Mouse (Mus musculus): ENCODE results near the gene Tex29. TPM values are rescaled to one million over a fixed set of nuclear protein-coding genes. Genes with fewer than 3 reads are reported as not detected.
A peak's percentile ranks its signal among the peaks of the same experiment; 100 is the strongest.
"Not testable (repeated sequence)": the region's sequence is repeated elsewhere in the genome, so short reads cannot be mapped to it uniquely, and the experiment has no call there.

The Tex29 gene
- total RNA-seq, 2 experiments from 2014 or later, result not detected

DNA sequence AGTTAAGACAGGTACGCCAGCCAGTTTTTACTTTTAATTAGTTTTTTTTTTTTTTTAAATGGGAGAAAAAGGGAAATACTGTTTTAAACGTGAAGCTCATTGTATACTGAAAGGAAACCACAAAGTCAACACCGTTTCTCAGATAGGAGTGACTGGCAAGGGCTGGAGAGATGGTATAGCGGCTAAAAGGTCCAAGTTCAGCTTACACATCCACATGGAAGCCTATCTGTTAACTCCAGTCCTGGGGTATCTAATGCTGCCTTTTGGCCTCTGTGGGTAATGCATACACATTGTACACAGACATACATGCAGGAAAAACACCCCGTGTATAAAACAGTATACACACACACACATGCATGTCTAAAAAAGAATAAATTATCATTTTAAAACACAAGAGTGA lies 8.3 kb upstream of the Tex29 start:
- no peak for DNase-seq

DNA sequence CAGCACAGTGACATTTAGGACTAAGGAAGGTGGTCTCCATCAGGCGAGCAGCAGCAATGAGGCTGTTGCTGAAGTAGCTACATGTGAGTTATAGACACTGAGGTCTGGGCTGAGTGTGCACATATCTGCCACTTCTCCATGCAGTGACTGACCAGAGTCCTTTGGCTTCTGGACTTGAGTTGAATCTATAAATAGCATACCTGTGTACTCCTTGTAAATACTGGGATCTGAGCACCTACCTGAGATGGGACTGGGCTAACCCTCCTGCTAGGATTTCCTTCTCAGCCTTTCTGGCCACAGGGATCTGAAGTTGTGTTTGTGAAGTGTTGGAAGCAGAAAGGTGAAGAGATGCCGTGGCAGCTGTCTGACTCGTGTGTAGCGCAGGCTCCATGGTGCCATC lies 7.1 kb upstream of the Tex29 start:
- DNase-seq, result no peak

DNA sequence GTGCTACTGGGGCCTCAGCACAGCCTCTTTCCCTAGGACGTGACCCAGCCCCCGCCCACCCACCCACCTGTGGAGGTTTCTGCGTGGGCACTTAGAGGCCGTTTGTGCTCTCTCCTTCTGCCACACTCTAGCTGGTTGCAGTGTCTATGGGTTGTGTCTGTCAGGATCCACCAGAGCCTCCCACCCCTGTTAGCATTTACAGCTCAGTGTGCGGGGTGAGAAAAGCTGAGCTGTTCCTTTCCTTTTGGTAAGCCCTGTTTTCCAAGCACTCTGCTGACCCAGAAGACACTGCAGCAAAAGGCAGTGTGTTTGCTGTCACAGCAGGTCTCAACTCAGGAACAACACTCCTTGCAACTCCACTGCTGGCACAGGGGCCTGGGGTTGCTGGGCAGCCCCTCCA lies 6.1 kb upstream of the Tex29 start:
- no peak for DNase-seq

DNA sequence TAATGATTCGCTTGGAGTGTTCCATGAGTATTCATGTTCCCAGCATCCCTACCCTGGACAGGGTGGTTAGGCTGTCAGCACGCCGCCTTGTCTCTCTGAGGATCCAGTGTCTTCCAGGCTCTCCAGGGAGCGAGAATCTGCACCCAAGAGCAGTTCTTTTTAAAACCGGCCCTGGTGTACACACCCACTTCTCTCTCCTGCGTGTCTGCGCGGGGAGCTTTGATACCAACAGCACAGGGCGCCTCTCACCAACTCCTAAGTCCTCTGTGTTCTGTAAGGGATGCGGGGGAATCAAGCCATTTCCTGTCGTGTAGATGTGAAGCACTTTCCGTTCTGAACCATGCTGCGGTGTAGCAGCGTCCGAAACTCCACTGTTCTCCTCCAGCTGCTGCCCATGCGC lies 5.6 kb upstream of the Tex29 start:
- DNase-seq, result no peak

DNA sequence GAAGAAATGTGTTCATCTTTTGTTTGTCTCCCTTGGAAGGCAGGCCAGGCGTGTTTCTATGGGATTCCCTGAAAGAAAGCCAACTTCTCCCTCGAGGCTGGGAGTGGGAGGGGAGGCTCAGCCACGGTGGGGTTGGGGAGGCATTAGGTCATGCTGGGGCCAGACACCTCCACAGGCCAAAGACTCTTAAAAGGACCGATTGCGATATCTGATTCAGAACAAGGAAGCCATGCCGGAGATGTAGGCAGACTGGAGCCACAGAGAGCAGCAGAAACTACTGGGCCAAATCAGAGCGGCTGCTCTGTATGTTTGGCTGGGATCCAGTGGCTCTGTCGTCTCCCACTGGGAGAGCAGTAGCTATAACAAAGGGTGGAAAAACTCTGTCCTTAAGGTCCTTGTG lies 1.3 kb downstream of the Tex29 start:
- no peak for DNase-seq

DNA sequence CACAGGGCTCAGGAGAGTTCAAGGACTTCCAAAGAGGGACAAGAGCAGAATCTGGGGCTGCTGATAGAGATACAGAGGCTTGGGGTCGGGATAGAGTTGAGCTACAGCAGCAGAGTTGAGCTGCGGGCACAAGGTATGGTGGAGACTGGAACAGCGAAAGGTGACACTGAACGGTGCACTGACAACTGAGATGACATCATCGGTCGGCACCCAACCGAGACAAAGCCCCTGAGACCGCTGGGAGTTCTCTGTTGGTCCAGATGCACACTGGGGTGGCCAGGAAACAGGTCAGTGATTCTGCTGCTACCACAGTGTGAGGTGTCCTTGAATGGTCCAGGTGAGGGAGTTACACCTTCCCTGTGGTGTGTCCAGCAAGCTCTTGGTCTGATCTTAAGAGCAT lies 2.5 kb downstream of the Tex29 start:
- DNase-seq, result no peak

DNA sequence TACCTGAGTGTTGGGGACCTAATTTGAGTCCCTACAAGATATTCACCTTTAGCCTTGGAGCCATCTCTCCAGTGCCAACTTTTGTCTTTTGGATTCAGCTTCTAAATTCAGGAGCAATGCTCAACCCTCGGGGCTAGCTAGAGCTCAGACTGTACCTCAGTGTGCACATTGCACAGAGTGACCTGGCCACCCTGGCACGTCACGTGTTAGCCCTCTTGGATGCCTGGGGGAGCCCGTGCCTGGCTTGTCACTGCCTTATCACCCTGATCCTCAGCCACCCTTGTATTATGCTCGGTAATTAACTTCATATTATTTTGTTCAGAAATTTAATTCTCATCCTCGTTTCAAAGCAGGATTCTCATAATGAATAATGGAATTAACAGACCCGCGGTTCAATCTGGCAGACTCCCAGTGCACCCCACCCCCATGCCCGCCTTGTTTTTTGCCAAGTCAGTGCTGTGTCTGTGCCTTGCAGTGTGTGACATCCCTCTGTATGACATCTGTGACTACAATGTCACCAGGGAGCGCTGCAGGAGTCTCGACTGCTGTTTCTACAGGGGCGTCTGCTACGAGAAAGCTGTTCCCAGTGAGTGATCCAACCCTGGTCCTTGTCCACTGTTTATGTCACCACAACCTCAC lies 3.5 kb downstream of the Tex29 start:
- no peak for DNase-seq

DNA sequence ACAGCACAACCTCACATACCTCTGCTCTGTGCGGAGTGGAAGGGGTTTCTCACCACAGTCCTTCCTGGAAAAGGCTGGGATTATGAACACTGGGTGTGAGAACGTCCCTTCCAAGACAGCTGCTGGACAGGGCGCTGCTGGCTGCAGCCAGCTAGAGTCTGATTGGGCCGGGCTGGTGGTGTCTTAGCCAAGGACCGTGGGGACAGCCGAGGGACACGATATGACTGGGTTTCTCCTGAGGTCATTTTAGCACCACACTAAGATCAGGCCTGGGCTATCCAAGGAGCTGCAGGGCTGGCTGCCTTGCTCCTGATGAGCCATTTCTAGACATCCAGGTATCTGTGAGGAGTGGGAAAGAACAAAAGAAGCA lies 4.0 kb downstream of the Tex29 start:
- no peak for DNase-seq

DNA sequence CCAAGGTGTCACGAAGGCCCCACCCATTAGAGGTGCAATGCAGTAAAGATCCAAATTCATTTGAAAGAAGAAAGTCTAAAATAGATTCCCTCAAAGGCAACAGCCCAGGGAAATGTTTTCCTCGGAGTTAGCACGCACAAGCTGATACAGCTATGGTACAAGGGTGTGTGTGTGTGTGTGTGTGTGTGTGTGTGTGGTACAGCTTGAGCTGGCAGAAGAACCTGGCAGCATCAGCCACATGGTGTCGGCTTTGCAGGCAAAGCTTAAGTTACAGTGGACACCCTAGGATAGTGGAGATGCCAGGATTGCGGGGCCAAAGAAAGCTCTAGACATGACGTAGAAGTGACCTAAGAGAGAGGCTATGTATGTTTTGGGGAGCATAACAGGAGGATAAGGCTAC lies 6.5 kb downstream of the Tex29 start:
- DNase-seq, result peak; percentile 28

DNA sequence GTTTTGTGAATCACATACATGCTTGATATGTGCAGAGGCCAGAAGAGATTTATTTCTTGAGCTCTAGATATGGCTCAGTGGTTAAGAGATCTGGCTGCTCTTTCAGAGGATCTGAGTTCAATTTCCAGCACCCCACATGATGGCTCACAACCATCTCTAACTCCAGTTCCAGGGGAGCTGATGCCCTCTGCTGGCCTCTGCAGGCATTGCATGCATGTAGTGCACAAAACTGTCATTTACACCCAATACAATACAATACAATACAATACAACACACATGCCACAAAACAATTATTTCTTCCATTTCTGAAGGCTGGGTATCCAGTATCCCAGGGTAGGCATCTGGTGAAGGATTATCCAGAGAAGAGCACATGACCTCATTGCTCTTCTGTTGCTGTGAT lies 27.6 kb downstream of the Tex29 start:
- no peak for DNase-seq

DNA sequence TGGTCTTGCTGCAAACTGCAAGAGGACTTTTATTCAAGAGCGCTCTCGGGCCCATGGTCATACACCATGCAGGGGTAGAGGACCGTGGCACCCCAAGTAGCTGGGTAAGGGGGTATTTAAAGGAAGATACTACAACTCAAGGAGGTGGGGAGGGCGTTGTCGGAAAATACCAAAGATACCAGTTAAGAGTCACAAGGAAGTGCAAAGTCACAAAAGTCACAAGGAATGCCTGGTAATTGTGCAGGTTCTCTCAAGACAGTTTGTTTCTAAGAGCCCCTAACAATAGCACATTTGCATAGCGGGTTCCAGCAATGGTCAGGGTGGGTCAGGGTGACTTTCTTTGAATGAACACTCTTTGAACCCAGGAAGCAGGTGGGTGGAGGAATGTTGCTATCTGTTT lies 34.0 kb downstream of the Tex29 start:
- not testable (repeated sequence) for DNase-seq

DNA sequence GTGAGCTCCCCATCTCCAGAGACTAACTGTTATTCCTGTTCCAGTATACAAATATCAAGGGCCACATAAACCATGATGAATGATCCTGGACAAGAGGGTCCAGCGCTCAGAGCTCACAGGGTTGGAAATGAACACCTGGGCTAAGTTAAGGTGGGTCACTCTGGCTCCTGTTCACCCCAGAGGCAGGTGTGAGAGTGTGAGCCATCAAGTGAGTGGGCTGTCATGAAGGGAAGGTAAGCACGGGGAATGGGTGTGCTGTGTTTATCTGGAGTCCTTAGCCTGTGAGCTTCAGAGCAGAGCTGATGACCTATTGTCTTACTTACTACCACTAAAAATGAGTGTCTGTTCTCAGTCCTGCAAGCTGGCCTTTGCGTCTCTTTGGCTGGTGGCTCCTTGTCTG lies 44.4 kb downstream of the Tex29 start:
- no peak for DNase-seq

DNA sequence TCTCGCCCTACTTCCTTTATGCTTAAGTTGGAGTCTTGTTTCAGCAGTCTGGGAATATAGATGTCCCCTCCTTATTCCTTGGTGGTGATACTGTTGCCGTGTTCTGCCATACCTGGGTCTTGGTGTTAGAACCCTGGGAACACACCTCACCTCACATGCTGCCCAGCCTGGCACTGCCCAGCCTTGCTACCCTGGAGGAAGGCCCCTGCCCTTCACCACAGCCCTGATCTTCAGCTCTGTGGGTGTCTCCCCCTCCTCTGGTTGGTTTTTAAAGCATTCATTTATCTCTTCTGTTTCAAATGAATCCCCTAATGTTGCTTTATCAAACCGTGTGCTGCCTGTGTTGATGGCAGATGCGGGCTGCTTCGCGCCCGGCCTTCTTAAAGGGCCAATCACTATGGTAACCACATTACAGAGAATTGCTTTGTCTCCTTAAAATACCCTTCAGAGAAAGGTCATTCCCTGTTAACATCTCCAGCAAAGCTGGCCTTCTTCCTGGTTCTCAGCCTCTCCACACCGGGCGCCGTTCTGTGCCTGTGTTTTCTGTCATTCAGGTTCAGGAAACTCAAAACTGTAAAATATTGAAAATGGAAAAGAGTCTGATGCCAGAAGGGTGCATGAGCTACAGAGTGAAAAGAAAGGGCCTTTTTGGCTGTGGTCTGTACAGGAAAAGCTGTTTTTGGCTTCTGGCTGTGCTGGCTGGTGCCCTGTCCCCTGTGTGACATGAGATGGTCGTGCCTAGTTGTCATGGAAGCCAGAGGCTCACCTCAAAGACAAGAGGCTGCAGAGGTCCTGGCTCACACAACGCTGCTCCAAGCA lies 45.8 kb downstream of the Tex29 start:
- DNase-seq, result no peak

DNA sequence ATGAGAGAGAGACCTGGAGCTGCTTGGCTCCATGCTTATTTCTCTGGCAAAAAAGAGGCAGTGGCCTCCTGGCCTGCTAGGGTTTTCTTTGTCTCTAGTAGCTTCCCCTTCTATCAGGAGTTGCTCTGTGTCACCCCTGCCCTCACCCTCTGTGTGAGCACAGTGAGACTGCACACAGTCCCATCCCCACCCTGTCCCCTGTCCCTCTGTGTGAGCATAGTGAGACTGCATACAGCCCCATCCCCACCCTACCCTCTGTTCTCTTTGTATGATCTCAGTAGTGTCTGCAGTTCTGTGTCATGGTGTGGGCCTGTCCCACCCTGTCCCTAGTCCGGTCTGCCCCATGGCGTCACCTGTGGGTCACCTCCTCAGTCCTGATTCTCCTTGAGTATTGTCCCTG lies 46.5 kb downstream of the Tex29 start:
- DNase-seq, result no peak

DNA sequence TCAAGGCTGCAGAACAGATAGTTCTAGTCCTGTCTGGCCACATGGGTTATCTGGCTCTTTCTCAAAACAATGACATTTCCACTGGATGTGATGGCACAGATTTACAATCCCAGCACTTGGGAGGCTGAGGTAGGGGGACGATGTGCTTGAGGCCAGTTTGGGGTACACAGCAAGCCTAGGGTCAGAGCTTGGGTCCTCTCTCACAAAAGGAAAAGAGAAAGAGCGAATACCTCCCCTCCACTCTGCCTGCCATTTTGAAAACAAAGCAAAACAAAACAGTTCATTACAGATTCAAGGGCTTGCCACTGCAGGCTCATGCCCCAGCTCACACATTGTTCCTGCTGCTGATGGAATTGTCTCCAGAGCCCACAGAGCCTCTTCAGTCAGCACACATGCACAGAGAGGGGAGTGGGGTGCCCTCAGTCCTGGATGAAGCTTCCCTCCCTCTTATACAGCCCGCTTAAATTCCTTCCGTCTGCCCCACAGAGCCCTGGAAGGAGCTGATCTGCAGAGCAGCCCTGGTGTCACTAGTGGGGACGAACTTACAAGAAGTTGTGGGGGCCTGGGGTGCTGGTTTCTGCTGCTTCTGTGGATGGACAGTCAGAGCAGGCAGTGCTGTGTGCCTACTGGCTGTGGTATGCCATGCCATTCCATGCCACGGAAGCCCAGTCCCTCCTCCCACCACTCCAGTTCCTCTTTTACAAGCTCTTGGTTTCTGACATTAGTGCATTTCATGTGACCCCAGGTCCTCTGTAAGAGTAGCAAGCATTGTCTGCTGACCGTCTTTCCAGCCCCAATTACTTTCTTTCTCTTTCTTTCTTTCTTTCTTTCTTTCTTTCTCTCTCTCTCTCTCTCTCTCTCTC lies 49.1 kb downstream of the Tex29 start:
- DNase-seq, result no peak

DNA sequence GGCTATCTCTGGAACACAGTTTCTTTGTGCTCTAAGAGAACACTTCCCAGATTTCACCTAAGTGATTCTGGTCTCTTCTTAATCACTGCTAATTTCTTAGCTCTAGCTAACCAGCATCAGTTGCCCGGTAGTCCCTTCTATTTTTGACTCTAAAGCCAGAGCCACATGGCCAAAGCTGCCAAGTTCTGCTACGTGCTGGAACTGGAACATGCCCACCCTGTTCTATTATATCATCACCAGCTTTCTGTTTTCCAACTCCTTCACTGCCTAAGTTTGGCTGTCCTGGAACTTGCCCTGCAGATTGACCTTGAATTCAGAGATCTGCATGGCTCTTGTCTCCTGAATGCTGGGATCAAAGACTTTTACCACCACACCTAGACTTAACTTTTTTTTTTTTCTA lies 52.5 kb downstream of the Tex29 start:
- no peak for DNase-seq

DNA sequence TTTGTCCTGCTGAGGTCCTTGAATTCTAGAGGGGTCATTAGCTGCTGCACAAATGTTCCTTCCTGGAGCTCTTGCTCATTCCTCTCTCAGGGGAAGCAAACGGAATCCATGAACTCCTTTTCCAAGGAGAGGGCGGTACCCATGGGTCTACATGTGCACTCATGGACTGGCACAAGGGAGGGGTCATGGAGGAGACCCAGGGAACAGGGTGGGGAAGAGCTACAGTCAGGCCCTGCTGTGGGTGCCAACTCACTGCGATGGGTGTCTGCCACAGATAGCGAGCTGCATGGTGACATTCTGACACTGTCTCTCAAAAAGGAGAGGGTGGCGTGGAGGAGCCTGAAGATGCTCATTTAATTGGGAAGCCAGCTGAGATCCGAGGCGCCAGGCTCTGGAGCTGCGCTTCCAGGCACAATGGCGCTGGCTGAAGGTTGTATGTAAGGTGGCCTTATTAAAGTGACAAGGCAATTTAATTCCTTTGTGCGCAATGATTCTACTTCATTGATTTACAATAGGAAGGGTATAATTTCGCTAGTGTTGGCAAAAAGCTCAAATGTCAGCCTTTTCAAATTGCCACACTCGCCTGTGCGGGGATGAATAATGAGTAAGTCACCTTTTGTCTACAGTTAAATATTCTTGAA lies 55.9 kb downstream of the Tex29 start:
- DNase-seq, result no peak

DNA sequence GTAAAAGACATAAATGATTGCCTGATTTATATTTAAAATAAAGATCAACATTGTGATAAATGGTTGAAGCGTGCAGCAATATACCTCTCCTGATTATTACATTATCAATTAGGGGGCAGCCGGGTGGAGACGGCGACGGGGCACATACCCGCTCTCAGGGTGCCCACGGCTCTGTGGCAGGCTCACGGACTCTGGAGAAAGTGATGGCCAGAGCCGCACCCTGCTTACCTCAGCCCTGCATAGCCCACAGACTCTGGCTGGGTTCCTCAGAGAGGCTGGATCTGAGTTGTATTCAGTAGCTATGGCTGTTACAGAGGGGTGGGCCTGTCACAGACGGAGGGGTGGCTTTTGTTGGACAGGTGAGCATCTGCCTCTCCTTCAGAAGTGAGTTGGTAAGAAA lies 56.4 kb downstream of the Tex29 start:
- no peak for DNase-seq

DNA sequence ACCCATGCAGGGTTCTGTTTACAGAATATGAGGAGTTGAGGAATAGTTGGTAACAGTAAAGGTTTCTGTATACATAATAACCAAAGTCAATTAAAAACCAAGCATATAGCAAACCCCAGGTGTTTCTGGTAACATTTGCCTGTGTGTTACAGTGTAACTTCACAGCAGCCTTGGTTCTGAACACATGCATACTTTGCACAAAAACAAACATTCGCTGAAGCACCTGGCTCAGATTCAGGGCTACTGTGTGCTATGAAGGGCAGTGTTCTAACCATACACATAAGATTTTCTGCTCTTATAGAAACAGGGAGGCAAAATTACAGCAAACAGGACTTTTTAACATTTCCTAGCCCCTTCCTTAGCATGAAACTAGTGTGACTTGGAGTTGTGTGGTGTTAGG lies 58.5 kb downstream of the Tex29 start:
- no peak for DNase-seq
